Mouse (Mus musculus): Measurements from ENCODE around the gene Slc26a8.
A peak's percentile ranks its signal among the peaks of the same experiment; 100 is the strongest.

Slc26a8 gene

DNA sequence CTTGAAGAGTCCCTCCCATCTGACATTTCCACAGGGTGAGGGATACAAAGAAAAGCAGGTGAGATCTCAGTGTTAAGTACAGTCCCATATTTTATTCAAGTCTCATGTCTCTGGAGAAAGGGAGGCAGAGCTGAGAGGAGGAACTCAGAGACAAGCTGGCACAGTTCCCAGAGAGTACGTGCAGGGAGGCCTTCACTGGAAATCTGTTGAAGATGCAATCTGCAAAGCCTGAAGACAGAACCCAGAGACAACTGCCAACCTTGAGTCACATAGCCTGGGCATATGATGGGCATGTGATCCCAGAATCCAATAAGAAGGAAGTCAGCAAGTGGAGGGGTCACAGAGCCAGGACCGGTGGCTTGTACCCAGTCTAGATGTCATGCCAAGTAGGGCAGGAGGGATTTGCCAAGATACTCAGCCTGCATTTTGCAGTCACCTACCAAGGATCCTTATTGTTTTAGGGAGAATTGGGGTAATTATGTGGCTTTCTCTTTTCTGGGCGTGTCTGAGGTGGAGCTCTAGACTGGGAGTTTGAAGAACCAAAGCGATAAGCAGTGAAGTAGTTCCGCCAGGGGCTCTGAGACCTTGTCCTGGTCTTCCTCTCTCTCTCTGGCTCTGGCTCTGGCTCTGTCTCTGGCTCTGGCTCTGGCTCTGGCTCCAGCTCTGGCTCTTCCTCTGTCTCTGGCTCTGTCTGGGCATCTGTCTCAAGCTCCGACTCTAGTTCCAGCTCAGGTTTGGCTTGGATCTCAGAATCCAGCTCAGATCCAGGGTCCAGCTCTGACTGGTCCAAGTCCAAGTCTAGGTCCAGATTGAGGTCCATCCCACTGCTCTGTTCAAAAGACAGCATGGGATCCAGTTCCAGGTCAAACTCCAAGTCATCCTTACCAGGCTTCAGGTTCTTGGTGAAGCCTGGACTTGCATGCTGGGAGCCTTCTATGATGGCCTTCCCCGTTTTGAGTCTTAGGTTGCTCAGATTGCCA, 52.0 kb downstream of the Slc26a8 start:
- DNase-seq = no peak

DNA sequence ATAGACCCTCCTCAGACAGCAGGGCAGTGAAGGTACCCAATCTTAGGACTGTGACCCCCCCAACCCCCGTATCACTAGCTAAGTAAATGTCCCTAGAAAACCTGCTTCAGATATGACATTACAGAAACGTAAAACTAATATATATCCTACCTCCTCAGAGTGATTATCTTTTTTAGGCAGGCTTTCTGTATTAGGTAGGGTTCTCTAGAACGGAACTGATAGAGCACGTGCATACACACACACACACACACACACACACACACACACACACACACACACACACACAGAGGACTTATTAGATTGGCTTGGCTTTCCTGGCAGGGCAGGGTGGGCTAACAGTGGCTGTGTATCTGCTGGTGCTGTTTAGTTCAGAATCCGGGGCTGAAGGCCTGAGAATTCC, 54.2 kb downstream of the Slc26a8 start:
- DNase-seq = no peak

DNA sequence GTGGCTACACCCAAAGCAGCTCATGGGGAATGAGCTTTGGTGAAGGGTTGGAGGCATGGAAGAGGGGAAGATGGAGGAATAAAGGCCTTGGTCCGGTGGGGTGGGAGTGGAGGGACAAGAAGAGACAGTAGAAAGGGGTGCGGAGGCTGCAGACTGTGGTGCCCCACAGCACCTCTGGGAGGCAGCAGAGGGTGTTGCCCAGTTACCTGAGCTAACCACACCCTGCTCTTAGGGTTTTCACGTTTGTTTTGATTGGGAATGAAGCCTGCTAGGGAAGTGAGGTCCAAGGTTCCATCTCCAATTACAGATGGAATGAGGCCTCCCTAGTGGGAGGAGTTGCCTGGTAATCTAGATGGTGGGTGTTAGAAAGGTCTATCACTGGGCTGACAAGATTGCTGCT, 60.9 kb downstream of the Slc26a8 start:
- DNase-seq = no peak

DNA sequence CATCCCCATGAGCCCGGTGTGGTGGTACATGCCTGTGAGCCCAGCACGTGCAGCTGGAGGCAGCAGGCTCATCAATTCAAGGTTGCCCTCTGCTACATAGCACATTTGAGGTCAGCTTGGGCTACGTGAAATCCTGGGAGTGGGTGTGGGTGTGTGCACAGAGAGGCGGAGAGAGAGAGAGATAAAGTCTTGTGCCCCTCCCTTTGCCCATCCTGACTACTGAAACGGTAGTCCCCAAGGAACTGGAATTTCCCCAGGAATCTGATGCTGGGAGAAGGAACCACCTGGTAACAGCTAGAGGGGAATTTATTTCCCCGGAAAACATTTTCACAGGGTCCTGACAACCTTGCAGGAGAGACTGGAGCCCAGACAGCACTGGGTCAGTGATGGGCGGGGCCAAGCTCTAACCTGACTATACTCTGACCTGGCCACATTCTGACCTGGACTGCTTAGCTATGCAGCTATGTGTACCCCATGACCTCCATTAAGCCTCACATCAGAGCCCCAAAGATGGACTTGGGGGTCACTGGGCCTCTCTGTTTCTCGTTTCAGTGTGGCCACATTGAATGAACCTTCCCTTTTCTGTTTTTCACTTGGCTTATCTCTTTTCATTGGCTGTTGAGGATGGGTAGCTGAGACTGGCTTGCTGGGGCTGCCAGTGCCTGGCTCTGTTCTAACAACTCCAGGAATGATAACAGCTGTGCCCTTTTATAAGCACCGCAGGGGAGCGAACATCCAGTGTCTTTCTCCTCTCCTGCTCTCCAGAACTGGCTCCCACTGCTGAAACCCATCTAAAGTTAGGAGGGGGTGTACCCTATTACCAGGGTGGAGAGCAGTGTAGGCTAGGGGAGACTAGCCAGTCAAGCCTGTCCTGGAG, 61.5 kb downstream of the Slc26a8 start:
- DNase-seq = no peak

DNA sequence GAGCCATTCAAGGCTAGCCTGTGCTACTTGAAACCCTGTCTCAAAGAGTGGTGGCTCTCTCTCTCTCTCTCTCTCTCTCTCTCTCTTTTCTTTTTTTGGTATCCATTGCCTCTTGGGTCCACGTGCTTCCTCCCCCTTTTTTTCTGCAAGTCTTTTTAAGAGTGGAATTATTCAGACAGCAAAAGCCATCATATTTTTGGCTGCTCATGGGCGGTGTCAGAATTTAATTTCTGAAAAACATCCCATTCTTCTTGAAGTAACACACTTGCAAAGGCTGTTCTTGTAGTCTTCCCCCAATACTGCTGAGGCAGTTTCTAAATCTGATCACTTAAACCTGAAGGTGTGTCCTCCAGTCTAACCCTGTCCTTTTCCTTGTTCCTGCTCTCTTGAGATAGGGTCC, 63.1 kb downstream of the Slc26a8 start:
- DNase-seq = no peak

DNA sequence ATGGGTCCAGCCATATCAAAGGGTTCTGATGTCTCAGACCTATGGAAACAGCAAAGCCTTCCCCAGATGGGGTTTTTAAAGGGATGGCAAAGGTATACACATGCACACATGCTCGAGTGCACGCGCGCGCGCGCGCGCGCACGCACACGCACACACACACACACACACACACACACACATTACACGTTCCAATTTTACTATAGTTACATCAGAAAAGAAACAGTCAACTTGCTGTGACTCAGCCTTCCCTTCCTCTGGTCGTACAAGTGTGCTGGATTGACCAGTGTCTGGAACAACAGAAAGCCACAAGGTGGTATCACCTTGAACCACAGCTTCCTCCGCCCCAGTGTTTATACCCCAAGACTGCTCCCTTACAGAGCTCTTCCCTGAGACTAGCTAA, 64.7 kb downstream of the Slc26a8 start:
- no peak for DNase-seq

DNA sequence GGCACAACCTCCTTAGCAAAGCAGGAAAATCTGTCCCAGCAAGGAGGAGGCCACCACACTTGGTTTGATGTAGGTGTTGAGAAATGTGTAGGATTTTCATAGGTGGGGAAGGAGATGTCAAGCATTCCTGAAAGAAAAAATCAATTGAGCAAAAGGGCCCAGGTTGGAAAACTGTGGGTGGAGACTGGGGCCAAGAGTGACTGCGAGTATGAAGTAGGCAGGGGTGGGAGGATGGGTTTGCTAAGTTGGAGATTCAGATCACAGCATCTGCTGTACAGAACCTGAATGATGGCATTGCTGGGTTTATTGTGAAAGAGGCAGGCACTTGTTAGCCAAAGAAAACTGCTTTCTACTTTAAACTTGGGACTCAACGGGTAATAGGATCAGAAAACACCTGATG, 65.2 kb downstream of the Slc26a8 start:
- DNase-seq = no peak

DNA sequence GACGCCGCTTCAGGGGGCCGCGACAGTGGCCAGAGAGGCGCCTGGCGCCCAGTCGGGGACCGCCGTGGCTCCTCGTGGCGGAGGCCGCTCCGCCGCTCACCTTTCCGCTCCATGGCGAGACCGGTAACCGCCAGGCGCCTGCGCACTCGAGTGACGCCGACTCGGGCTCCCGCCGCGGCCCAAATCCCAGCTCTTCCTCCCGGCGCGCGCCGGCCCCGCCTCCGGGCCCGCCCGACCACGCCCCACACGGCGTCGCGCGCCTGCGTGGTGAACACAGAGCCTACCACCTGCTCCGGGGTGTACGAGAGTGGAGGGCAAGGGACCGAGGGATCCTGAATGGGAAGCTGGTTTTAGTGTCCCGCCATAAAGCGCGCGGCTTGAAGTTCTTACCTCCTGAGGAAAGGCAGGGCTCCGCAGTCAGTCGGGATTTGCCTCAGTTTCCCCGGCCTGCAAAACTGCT, 67.7 kb downstream of the Slc26a8 start, which contains the start of gene Srpk1:
Srpk1 (minus strand) TSS at position 410 of the 460 bp plus-strand sequence.
- peak; percentile 89 for DNase-seq

DNA sequence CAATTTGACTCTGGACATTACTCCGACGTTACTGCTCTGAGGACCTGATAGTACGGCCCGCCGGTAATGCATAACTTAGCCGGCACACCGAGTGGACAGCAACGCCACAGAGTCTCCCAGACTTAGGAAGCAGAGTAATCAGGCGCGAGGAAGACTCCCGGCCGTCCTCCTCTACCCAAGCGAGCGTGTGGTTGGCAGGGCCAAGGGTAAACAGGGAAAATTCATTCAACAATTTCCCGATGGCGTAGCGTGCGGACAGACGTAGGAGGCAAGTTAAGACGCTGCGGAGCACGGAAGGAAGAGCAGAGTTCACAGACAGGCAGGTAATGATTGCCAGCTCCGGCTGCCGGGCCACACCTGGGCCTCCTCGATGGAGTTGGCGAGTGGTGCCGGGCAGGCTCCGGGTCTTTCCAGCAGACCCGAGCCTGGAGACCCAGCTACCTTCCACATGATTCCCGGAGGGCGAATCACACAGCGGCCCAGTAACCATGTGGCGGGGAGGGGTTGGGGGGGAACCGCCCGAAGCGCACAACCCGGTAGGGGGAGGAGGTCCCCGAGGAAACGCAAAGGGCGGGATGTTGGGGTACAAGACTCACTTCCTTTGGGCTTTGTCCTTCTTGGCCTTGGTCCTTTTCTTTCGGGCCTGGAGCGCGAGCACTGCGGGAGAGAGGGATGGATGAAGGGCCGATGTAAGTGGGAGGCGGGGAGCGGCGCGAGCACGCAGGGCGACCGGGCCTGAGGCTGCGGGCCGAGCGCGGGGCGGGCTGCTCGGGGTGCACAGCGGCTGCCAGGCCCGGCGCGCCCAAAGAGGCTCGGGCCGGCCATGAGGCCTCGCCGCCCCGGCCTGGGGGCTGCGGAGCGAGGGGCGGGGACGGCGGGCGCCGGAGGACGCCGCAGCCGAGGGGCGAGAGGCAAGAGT, 68.4 kb downstream of the Slc26a8 start:
- peak; percentile 43 for DNase-seq

DNA sequence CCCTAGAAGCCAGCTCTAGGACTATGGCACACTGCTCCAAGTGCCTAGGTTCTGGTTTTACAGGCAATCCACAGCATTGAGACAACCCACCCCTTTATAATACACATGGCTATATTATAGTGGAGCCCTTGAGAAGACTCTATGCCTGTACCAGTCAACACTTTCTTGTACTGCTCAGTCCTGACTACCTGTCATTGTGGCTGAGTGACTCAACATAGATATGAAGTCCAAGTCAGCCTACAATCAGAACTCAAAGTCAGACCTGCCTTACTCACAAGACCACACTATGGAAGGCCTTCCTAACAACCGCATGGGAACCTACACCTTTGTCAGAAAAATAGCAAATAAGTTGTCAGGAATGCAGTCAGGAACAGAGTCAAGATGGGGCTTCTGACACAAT, 71.3 kb downstream of the Slc26a8 start:
- DNase-seq = no peak

DNA sequence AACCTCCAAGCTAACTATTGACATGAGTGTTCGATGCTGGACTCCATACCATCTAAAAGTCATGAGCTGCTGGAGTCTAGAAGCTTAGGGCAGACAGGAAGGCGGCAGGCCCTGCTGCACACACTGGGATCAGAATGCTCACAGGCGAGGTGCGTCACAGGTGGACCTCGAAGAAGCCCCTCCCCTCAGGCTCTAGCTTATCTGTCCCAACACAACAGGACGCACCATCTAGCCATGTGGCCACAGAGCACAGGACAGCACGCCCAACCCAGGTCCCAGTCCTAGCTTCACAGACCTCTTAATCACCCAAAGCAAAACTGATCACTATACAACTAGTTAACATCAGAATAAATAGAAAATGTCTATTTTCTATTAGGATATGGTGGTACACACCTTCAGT, 71.9 kb downstream of the Slc26a8 start:
- DNase-seq = no peak

DNA sequence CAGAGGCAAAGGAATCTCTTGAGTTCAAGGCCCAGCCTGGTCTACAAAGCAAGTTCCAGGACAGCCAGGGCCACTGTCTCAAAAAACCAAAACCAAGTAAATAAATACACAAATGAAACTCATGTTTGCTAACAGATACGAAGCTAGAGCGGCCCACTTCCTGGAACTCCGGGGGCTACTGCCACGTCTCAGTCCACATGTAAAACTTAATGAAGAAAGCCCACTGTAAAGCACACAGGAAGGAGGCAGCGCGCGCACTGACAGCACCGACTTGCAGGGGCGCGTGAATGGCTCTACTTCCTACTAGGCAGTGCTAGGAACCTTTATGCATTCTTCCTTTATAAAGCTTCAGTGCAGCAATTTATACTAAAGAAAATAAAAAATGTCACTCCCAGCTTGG, 72.4 kb downstream of the Slc26a8 start:
- no peak for DNase-seq

DNA sequence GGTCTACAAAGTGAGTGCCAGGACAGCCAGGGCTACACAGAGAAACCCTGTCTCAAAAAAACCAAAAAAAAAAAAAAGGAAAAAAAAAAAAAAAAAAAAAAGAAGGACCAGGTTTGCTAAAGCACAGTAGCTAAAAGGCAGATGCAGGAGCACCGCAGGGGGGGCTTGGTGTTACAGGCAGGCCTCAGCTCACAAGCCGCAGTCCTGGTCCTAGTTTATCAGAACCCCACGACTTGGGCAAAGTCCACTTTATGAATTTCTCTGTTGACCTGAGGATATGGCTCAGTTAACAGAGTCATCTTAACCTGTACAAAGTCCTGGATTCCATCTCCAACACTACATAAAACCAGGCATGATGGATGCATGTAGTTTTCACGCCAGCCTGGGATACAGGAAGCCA, 74.7 kb downstream of the Slc26a8 start:
- DNase-seq = no peak

DNA sequence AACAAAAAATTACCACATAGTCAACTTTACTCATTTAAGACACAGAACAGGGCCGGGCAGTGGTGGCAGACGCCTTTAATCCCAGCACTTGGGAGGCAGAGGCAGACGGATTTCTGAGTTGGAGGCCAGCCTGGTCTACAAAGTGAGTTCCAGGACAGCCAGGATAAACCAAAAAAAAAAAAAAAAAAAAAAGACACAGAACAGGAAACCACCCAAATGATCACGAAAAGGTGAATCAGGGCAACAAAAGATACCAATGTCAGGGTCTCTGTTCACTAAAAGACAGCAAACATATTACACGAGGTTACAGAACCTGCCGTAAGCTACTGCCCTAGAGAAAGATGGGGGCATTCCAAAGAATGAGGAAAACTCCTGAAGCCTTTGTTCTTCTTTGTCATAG, 76.9 kb downstream of the Slc26a8 start:
- no peak for DNase-seq

DNA sequence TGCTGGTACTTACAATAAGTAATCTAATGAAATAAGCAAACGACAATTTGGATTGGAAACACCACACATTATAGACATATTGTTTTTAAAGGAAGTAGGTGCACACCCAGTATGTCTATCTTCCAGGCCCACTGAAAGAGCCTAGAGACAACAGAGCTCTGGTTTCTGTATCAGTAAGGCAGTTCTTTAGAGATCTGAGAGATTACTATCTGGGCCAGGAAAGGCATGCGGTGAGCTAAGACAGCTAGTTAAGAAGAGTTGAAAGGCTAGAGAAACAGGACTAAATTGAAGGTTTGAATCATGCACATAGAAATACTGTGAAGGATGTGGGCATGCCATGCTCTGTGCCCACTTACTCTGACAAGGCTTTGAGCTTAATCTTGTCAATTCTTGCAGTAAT, 77.4 kb downstream of the Slc26a8 start:
- no peak for DNase-seq

DNA sequence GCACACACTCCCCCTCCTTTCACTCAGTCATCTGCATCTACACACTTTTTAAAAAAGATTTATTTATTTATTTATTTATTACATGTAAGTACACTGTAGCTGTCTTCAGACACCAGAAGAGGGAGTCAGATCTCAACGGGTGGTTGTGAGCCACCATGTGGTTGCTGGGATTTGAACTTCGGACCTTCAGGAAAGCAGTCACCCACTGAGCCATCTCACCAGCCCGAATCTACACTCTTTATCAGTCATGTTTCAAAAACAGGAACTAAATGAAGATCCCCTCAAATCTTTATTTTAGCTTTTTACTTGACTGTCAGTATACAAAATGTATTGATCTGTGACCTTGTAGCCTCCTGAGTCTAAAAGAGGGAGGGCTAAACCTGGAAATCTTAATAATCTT, 80.5 kb downstream of the Slc26a8 start:
- DNase-seq = no peak

DNA sequence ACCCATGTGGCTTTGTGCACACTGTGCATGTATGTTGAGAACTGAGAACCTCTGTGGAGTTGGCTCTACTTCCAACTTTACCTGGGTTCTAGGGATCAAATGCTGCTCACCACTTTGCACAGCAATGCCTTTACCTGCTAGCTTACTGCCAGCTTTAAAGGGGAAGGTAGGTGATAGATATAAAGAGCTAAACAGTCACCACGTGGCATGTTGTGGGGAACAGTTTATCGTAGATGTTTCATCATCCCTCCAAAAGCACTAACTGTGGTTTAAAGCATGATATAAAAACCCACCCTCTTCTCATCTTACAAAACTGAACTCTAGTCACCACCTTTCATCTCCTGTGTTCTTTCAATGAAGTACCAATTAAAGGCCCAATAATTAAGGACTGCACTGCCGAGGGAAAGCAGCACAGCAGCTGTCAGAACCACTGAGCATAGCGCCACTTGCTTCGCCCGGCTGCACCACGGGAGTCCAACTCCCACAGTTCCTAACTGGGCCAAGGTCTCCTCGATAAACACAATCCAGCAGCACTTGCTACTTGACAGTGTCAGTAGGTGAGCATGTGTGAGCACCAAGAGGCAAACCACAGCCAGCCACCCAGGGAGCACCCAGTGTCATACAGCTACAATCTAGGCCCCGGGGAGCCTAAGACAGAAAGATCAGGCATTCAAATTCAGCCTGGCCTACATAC, 88.3 kb downstream of the Slc26a8 start:
- no peak for DNase-seq

DNA sequence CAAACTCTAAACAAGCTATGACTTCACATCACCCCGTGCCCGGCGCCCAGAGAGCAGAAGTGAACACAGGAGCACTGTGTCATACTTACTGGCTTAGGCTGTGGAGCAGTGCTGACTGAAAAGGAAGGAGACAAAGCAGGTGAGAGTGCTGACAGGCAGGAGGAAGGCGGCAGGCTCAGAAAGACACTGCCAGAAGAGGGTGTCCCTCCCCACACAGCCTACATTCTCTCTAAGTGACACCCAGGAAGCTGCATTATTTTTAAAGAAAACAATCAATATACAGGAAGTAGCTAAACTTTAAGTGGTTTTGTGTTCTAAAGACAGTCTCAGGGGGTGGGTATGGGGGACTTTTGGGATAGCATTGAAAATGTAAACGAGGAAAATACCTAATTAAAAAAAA, 89.3 kb downstream of the Slc26a8 start:
- no peak for DNase-seq

DNA sequence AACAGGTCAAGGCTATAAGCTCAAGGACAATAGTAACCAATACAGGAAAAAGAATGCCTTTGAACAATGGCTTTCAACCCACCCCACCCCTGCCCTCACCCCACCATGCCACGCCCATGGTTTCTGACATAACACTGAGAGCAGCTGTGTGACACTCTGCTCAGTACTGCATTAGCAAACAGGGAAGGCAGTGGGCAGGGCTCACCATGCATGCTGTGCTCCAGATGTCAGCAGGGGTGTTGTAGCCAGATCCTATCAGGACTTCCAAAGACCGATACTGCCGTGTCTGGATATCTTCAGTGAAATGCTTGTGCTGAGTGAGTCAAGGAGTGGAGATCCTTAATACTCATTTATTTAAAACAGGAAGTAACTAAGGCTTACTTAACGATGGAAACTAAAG, 96.1 kb downstream of the Slc26a8 start:
- DNase-seq = no peak

DNA sequence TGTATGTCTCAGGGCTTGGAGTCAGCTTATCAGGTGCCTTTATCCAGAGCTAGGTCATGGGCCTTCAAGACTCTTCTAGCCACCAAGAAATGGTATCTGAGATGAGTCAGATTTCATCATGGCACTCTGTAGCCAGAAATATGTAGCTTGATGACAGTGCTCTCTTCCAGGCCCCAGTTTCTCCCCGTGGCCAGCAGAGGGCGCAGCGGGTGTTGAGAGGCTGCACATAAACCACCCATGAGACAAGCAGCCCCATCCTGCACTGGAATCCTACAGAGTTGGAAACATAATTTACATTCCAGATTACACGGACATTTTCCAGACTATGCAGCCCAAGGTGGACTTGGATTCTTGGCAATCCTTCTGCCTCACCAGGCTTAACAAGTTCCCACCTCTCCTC, 97.0 kb downstream of the Slc26a8 start:
- peak; percentile 67 for DNase-seq

DNA sequence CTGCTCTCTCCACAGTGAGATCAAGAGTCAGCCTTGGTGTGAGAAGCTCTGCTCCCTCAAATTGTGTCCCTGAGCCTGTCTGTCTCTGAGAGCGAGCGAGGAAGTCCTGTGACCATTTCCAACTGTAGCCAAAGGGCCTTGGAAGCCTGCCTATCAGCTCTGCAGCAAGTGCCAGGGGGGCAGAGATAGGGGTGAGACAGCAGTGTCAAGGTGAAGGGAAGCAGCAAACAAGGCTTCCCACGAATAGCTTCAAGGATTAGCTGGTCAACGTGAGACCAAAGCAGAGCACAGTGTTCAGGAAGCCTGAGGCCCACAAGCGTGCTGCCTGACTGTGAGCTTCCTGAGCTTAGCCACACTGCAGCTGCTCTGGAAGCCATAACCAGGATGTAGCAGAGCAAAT, 98.6 kb downstream of the Slc26a8 start:
- no peak for DNase-seq

DNA sequence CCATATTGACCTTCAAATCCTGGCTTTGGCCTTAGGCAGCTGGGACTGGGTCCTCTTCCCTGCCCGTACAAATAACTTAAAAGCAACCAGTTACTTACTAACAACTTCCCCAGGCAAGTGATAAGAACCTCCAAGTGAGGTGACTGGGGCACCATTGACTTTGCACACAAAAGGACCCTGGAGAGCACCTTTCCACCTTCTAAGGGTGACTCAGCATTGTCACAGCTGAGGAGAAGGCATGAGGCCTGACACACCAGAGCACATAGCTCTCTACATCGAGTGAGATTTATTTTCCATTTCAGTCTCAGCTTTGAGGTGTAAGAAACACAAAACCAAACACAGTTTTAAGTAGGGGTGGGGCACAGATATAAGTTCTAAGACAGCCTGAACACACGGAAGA, 99.4 kb downstream of the Slc26a8 start:
- DNase-seq = no peak
